14 mouse cellular contexts compared by ENCODE assay signal in genomic region chr12:84912652-84913104, GRCm38 (mm10). TPM values are rescaled to one million over a fixed set of nuclear protein-coding genes. Genes with fewer than 3 reads are reported as not detected.
DNase-seq lines count a peak whose midpoint lies in the region; ATAC-seq and TF ChIP-seq lines count a peak whose summit lies in the region.
"Had no signal": no experiment of that assay in that cellular context is flagged by ENCODE, and none has a peak within 500 bp of the region (broad histone marks: within the 10 kb centered on the region; RNA-seq: fewer than 3 reads in every experiment).

No protein-coding gene starts in this region.

- 87% methylated on average over 4 of the region's 4 CpGs for WGBS in forebrain, embryonic 10.5 days
- WGBS in forebrain, embryonic 12.5 days = 84% methylated on average over 4 of the region's 4 CpGs
- WGBS in lung, embryonic 16.5 days = 66% methylated on average over 4 of the region's 4 CpGs
- 42% methylated on average over 4 of the region's 4 CpGs for WGBS in hindbrain, postnatal 0 days
- 88% methylated on average over 4 of the region's 4 CpGs for WGBS in liver, embryonic 12.5 days (ENCODE audit: insufficient replicate concordance)

- no peak for TF ChIP-seq CTCF in hindbrain, postnatal 0 days (IDR thresholded peaks at IDR 0.05; ENCODE audit: low read depth)

- peaks cover 9% of the 10 kb centered on the region for H3K36me3 ChIP-seq in forebrain, embryonic 10.5 days (replicated peaks)
- H3K36me3 ChIP-seq in forebrain, embryonic 12.5 days (replicated peaks) = 0 out of 2 replicates have a peak, but pooled peaks cover 3% of the 10 kb centered on the region
- H3K36me3 ChIP-seq in lung, embryonic 16.5 days (ENCODE audit: control insufficient read depth, insufficient read depth, low read length) = no peaks in the 10 kb centered on the region
- H3K36me3 ChIP-seq in hindbrain, postnatal 0 days (ENCODE audit: insufficient read depth, low read length) = peaks cover 4% of the 10 kb centered on the region; the same call in 1 of the 2 replicates
- peaks cover 18% of the 10 kb centered on the region for H3K36me3 ChIP-seq in liver, embryonic 12.5 days

- no peaks in the 10 kb centered on the region for H3K27me3 ChIP-seq in forebrain, embryonic 10.5 days (ENCODE audit: poor library complexity, severe bottlenecking)
- no peaks in the 10 kb centered on the region for H3K27me3 ChIP-seq in forebrain, embryonic 12.5 days
- H3K27me3 ChIP-seq in lung, embryonic 16.5 days (ENCODE audit: control insufficient read depth, insufficient read depth, low read depth, low read length) = no peaks in the 10 kb centered on the region
- no peaks in the 10 kb centered on the region for H3K27me3 ChIP-seq in hindbrain, postnatal 0 days (ENCODE audit: insufficient read depth, low read length)
- H3K27me3 ChIP-seq in liver, embryonic 12.5 days (replicated peaks) = 0 out of 2 replicates have a peak, but pooled peaks cover 2% of the 10 kb centered on the region
- H3K27me3 ChIP-seq: limb, embryonic 12.5 days had no signal

- H3K9me3 ChIP-seq in forebrain, embryonic 10.5 days = no peaks in the 10 kb centered on the region; the same call in 1 of the 2 replicates
- no peaks in the 10 kb centered on the region for H3K9me3 ChIP-seq in forebrain, embryonic 12.5 days
- no peaks in the 10 kb centered on the region for H3K9me3 ChIP-seq in lung, embryonic 16.5 days (ENCODE audit: control insufficient read depth, low read length)
- no peaks in the 10 kb centered on the region for H3K9me3 ChIP-seq in hindbrain, postnatal 0 days (ENCODE audit: low read length)
- H3K9me3 ChIP-seq in liver, embryonic 12.5 days (replicated peaks) = no peaks in the 10 kb centered on the region
- H3K9me3 ChIP-seq: limb, embryonic 12.5 days had no signal

- H3K9ac ChIP-seq in forebrain, embryonic 12.5 days = no peak overlapping the region
- H3K9ac ChIP-seq in lung, embryonic 16.5 days (ENCODE audit: low read length) = no peak overlapping the region
- no peak overlapping the region for H3K9ac ChIP-seq in hindbrain, postnatal 0 days (replicated peaks; ENCODE audit: low read length)
- H3K9ac ChIP-seq in liver, embryonic 12.5 days = no peak overlapping the region
- H3K9ac ChIP-seq: limb, embryonic 12.5 days; lung, embryonic 14.5 days had no signal

- peak overlapping the region; percentile 66; the same call in 1 of the 2 replicates for H3K27ac ChIP-seq in forebrain, embryonic 10.5 days
- no peak overlapping the region for H3K27ac ChIP-seq in forebrain, embryonic 12.5 days
- H3K27ac ChIP-seq in lung, embryonic 16.5 days (ENCODE audit: low read length) = peak overlapping the region; percentile 25; the same call in 1 of the 2 replicates
- no peak overlapping the region for H3K27ac ChIP-seq in hindbrain, postnatal 0 days
- no peak overlapping the region for H3K27ac ChIP-seq in liver, embryonic 12.5 days
- H3K27ac ChIP-seq: limb, embryonic 12.5 days had no signal

- H3K4me3 ChIP-seq in forebrain, embryonic 10.5 days = no peak overlapping the region
- no peak overlapping the region for H3K4me3 ChIP-seq in forebrain, embryonic 12.5 days (replicated peaks)
- no peak overlapping the region for H3K4me3 ChIP-seq in lung, embryonic 16.5 days (ENCODE audit: low read length)
- H3K4me3 ChIP-seq in hindbrain, postnatal 0 days (ENCODE audit: low read length) = no peak overlapping the region
- H3K4me3 ChIP-seq in liver, embryonic 12.5 days = no peak overlapping the region
- H3K4me3 ChIP-seq: limb, embryonic 12.5 days had no signal

- no peak for DNase-seq in forebrain, embryonic 10.5 days (ENCODE audit: extremely low spot score, low spot score)
- DNase-seq in lung, adult 18-20 months = no peak
- DNase-seq in Muller cell, postnatal 12 days (ENCODE audit: inconsistent ontology term) = peak; percentile 39
- DNase-seq in hindbrain, postnatal 0 days (ENCODE audit: low spot score) = peak; percentile 79
- DNase-seq in kidney, postnatal 10 days = no peak
- DNase-seq: adrenal gland, postnatal 14 days; gastrocnemius, postnatal 25 days; layer of hippocampus, adult 9-11 months; lung, embryonic 14.5 days had no signal

- H3K4me2 ChIP-seq in forebrain, embryonic 12.5 days = no peak overlapping the region
- H3K4me2 ChIP-seq in lung, embryonic 16.5 days (ENCODE audit: low read depth, low read length) = no peak overlapping the region
- H3K4me2 ChIP-seq in hindbrain, postnatal 0 days (ENCODE audit: low read depth, low read length) = no peak overlapping the region
- no peak overlapping the region for H3K4me2 ChIP-seq in liver, embryonic 12.5 days
- H3K4me2 ChIP-seq: limb, embryonic 12.5 days; lung, embryonic 14.5 days had no signal

- peaks cover 32% of the 10 kb centered on the region for H3K4me1 ChIP-seq in forebrain, embryonic 10.5 days
- H3K4me1 ChIP-seq in forebrain, embryonic 12.5 days = peaks cover 12% of the 10 kb centered on the region; the same call in 1 of the 2 replicates
- H3K4me1 ChIP-seq in lung, embryonic 16.5 days (replicated peaks; ENCODE audit: control insufficient read depth, insufficient read depth, low read length) = peaks cover 22% of the 10 kb centered on the region
- H3K4me1 ChIP-seq in hindbrain, postnatal 0 days (ENCODE audit: insufficient read depth, low read length) = 0 out of 2 replicates have a peak, but pooled peaks cover 7% of the 10 kb centered on the region
- H3K4me1 ChIP-seq in liver, embryonic 12.5 days = no peaks in the 10 kb centered on the region

- no peak for ATAC-seq in forebrain, embryonic 12.5 days (ENCODE audit: low FRiP score)
- peak; percentile 18; the same call in 1 of the 2 replicates for ATAC-seq in lung, embryonic 16.5 days (ENCODE audit: low read depth)
- ATAC-seq in hindbrain, postnatal 0 days = peak; percentile 96
- ATAC-seq in liver, embryonic 12.5 days = no peak

RNA-seq across cellular contexts. Expression of gene Ltbp2, which starts 36.3 kb away (rescaled TPM):
- 0.10 TPM in 1 of 2 replicates, not detected in the other for polyA plus RNA-seq in forebrain, embryonic 10.5 days (2016; fragmentation: Nextera tagmentation; extraction: Ambion mirVana)
- 0.19 and 0.35 TPM in 2 replicates for polyA plus RNA-seq in forebrain, embryonic 12.5 days (2016; fragmentation: Nextera tagmentation; extraction: Ambion mirVana)
- 18.6 and 19.8 TPM in 2 replicates for polyA plus RNA-seq in lung, embryonic 16.5 days (2015; fragmentation: Nextera tagmentation; extraction: Ambion mirVana)
- 0.43 and 2.9 TPM in 2 replicates for total RNA-seq in hindbrain, postnatal 0 days (2014; rRNA removed)
- polyA plus RNA-seq in hindbrain, postnatal 0 days (2015; fragmentation: Nextera tagmentation; extraction: Ambion mirVana) = 0.08 and 0.21 TPM in 2 replicates
- 0.39 and 0.42 TPM in 2 replicates for polyA plus RNA-seq in liver, embryonic 12.5 days (2016; fragmentation: Nextera tagmentation; extraction: Ambion mirVana)
- total RNA-seq: monocyte, adult 5-6 weeks had no signal

RNA-seq across cellular contexts. Expression of gene Fcf1, which starts 58.0 kb away (rescaled TPM):
- polyA plus RNA-seq in forebrain, embryonic 10.5 days (2016; fragmentation: Nextera tagmentation; extraction: Ambion mirVana) = 174 and 175 TPM in 2 replicates
- 132 TPM in 2 replicates for polyA plus RNA-seq in forebrain, embryonic 12.5 days (2016; fragmentation: Nextera tagmentation; extraction: Ambion mirVana)
- 141 and 147 TPM in 2 replicates for polyA plus RNA-seq in lung, embryonic 16.5 days (2015; fragmentation: Nextera tagmentation; extraction: Ambion mirVana)
- 24.9 and 31.3 TPM in 2 replicates for total RNA-seq in hindbrain, postnatal 0 days (2014; rRNA removed)
- 69.7 and 78.5 TPM in 2 replicates for polyA plus RNA-seq in hindbrain, postnatal 0 days (2015; fragmentation: Nextera tagmentation; extraction: Ambion mirVana)
- polyA plus RNA-seq in liver, embryonic 12.5 days (2016; fragmentation: Nextera tagmentation; extraction: Ambion mirVana) = 136 and 138 TPM in 2 replicates

RNA-seq across cellular contexts. Expression of gene Arel1, which starts 58.0 kb away (rescaled TPM):
- 18.5 and 18.7 TPM in 2 replicates for polyA plus RNA-seq in forebrain, embryonic 10.5 days (2016; fragmentation: Nextera tagmentation; extraction: Ambion mirVana)
- 27.6 and 27.9 TPM in 2 replicates for polyA plus RNA-seq in forebrain, embryonic 12.5 days (2016; fragmentation: Nextera tagmentation; extraction: Ambion mirVana)
- polyA plus RNA-seq in lung, embryonic 16.5 days (2015; fragmentation: Nextera tagmentation; extraction: Ambion mirVana) = 14.2 and 14.6 TPM in 2 replicates
- 83.7 and 86.6 TPM in 2 replicates for total RNA-seq in hindbrain, postnatal 0 days (2014; rRNA removed)
- 27.5 and 27.6 TPM in 2 replicates for polyA plus RNA-seq in hindbrain, postnatal 0 days (2015; fragmentation: Nextera tagmentation; extraction: Ambion mirVana)
- 19.1 and 20.2 TPM in 2 replicates for polyA plus RNA-seq in liver, embryonic 12.5 days (2016; fragmentation: Nextera tagmentation; extraction: Ambion mirVana)

Comparison
In these comparisons a context has a peak if more than half of its experiments do, and no peak if none do; other contexts are left out.
1. H3K27ac ChIP-seq: peak in forebrain, embryonic 10.5 days (single experiment) and lung, embryonic 16.5 days (single experiment); none in forebrain, embryonic 12.5 days (single experiment), hindbrain, postnatal 0 days (single experiment) and liver, embryonic 12.5 days (single experiment).
2. DNase-seq: peak in Muller cell, postnatal 12 days (single experiment) and hindbrain, postnatal 0 days (single experiment); none in forebrain, embryonic 10.5 days (single experiment), lung, adult 18-20 months (0 of 2) and kidney, postnatal 10 days (single experiment).
3. ATAC-seq: peak in lung, embryonic 16.5 days (single experiment) and hindbrain, postnatal 0 days (single experiment); none in forebrain, embryonic 12.5 days (single experiment) and liver, embryonic 12.5 days (single experiment).
4. RNA of gene Ltbp2, which starts 36.3 kb away (polyA plus RNA-seq): 18.6 to 19.8 TPM in lung, embryonic 16.5 days; 0.39 to 0.42 TPM in liver, embryonic 12.5 days, 0.08 to 0.21 TPM in hindbrain, postnatal 0 days, 0.19 to 0.35 TPM in forebrain, embryonic 12.5 days and 0.10 TPM in forebrain, embryonic 10.5 days; every median in the first group is over 10 times any median in the second.